Mouse (Mus musculus) kidney, embryonic 15.5 days (tissue): ENCODE data around the gene Fam172a. TPM values are rescaled to one million over a fixed set of nuclear protein-coding genes. Genes with fewer than 3 reads are reported as not detected.

Experiments
- ATAC-seq: fragments of 200-750 bp; cut with Nextera tagmentation; replicated peaks from 2 replicates; pipeline ENCODE4 v1.8.0; 2017; ENCODE audit warnings: moderate TSS enrichment; ENCODE audit not compliant: low FRiP score
- H3K27ac ChIP-seq: fragments of 300-500 bp; sonication (generic); 2 replicates; pipeline ENCODE4 v1.5.1; 2015; ENCODE audit warnings: mild to moderate bottlenecking, inconsistent platforms
- H3K27me3 ChIP-seq: fragments of 300-500 bp; sonication (generic); 2 replicates; pipeline ENCODE4 v1.6.1; 2015; ENCODE audit warnings: inconsistent platforms
- H3K36me3 ChIP-seq: fragments of 300-500 bp; sonication (generic); 2 replicates; pipeline ENCODE4 v1.6.1; 2015; ENCODE audit warnings: inconsistent platforms
- H3K4me1 ChIP-seq: fragments of 300-500 bp; sonication (generic); 2 replicates; pipeline ENCODE4 v1.6.1; 2015; ENCODE audit warnings: inconsistent platforms
- H3K4me2 ChIP-seq: fragments of 300-500 bp; sonication (generic); 2 replicates; pipeline ENCODE4 v1.6.1; 2015; ENCODE audit warnings: moderate library complexity, mild to moderate bottlenecking, inconsistent platforms
- H3K4me3 ChIP-seq: fragments of 300-500 bp; sonication (generic); replicated peaks from 2 replicates; pipeline ENCODE4 v1.5.1; 2015; ENCODE audit warnings: mild to moderate bottlenecking, inconsistent platforms
- H3K9ac ChIP-seq: fragments of 300-500 bp; sonication (generic); 2 replicates; pipeline ENCODE4 v1.6.1; 2015; ENCODE audit warnings: mild to moderate bottlenecking, inconsistent platforms
- H3K9me3 ChIP-seq: fragments of 300-500 bp; sonication (generic); replicated peaks from 2 replicates; pipeline ENCODE4 v1.6.1; 2016; ENCODE audit warnings: inconsistent platforms
- WGBS: fragments of 180-500 bp; shearing (Covaris S2); methylation state at CpG from one replicate; pipeline ENCODE4 v1.1.7; 2015; ENCODE audit warnings: mixed read lengths; 5-methylcytosine and 5-hydroxymethylcytosine counted together
- polyA plus RNA-seq: library from polyadenylated mRNA; unstranded; fragments of >200 nt; fragmentation: Nextera tagmentation; extraction: Ambion mirVana; gene quantifications from 2 replicates; pipeline ENCODE4 v1.2.1, GENCODE M21; 2015

The Fam172a gene
- polyA plus RNA-seq, 1 experiment from 2014 or later = 27.2 TPM

GRCm38 (mm10) chr13:78118715-78119114 lies 416.9 kb downstream of the Fam172a start:
- H3K4me2 ChIP-seq = no peak overlapping the region
- no peaks in the 10 kb centered on the region for H3K36me3 ChIP-seq
- no peaks in the 10 kb centered on the region for H3K4me1 ChIP-seq
- no peak overlapping the region for H3K27ac ChIP-seq
- H3K27me3 ChIP-seq = no peaks in the 10 kb centered on the region
- no peak overlapping the region for H3K4me3 ChIP-seq
- 77% methylated on average over 1 of the region's 1 CpGs for WGBS
- no peaks in the 10 kb centered on the region for H3K9me3 ChIP-seq
- no peak for ATAC-seq
- no peak overlapping the region for H3K9ac ChIP-seq

GRCm38 (mm10) chr13:78121991-78122390 lies 420.2 kb downstream of the Fam172a start:
- H3K4me3 ChIP-seq = no peak overlapping the region
- H3K27me3 ChIP-seq = no peaks in the 10 kb centered on the region
- H3K4me2 ChIP-seq = no peak overlapping the region
- H3K9me3 ChIP-seq = no peaks in the 10 kb centered on the region
- H3K9ac ChIP-seq = no peak overlapping the region
- H3K36me3 ChIP-seq = no peaks in the 10 kb centered on the region
- no peaks in the 10 kb centered on the region for H3K4me1 ChIP-seq
- ATAC-seq = no peak
- no peak overlapping the region for H3K27ac ChIP-seq
- WGBS = 93% methylated on average over 7 of the region's 7 CpGs

GRCm38 (mm10) chr13:78123911-78124426 lies 422.1 kb downstream of the Fam172a start:
- no peak overlapping the region for H3K4me2 ChIP-seq
- H3K9me3 ChIP-seq = no peaks in the 10 kb centered on the region
- no peak for ATAC-seq
- no peak overlapping the region for H3K27ac ChIP-seq
- H3K4me1 ChIP-seq = no peaks in the 10 kb centered on the region
- H3K4me3 ChIP-seq = no peak overlapping the region
- H3K36me3 ChIP-seq = no peaks in the 10 kb centered on the region
- 97% methylated on average over 4 of the region's 4 CpGs for WGBS
- no peak overlapping the region for H3K9ac ChIP-seq
- no peaks in the 10 kb centered on the region for H3K27me3 ChIP-seq

- H3K9ac ChIP-seq = no peak overlapping the region
- H3K36me3 ChIP-seq = no peaks in the 10 kb centered on the region
- 85% methylated on average over 5 of the region's 5 CpGs for WGBS
- H3K27ac ChIP-seq = no peak overlapping the region
- H3K4me2 ChIP-seq = no peak overlapping the region
- no peak for ATAC-seq
- no peaks in the 10 kb centered on the region for H3K9me3 ChIP-seq
- H3K4me1 ChIP-seq = no peaks in the 10 kb centered on the region
- H3K4me3 ChIP-seq = no peak overlapping the region
- H3K27me3 ChIP-seq = peaks cover 11% of the 10 kb centered on the region; the same call in 1 of the 2 replicates
Observed at GRCm38 (mm10) chr13:78157465-78157864, 455.6 kb downstream of the Fam172a start.

- H3K27me3 ChIP-seq = peaks cover 40% of the 10 kb centered on the region
- H3K36me3 ChIP-seq = no peaks in the 10 kb centered on the region
- no peak overlapping the region for H3K9ac ChIP-seq
- H3K4me2 ChIP-seq = no peak overlapping the region
- H3K4me3 ChIP-seq = no peak overlapping the region
- peaks cover 11% of the 10 kb centered on the region; the same call in 1 of the 2 replicates for H3K4me1 ChIP-seq
- no peaks in the 10 kb centered on the region for H3K9me3 ChIP-seq
- ATAC-seq = no peak
- no peak overlapping the region for H3K27ac ChIP-seq
- 46% methylated on average over 2 of the region's 2 CpGs for WGBS
Observed at GRCm38 (mm10) chr13:78162149-78162548, 460.3 kb downstream of the Fam172a start.

GRCm38 (mm10) chr13:78163087-78163958 lies 461.5 kb downstream of the Fam172a start:
- WGBS = under 1% methylated on average over 82 of the region's 86 CpGs
- peak overlapping the region; percentile 69 for H3K4me3 ChIP-seq
- peak overlapping the region; percentile 56 for H3K9ac ChIP-seq
- peak; percentile 97 for ATAC-seq
- no peak overlapping the region for H3K27ac ChIP-seq
- H3K27me3 ChIP-seq = peaks cover 52% of the 10 kb centered on the region
- peak overlapping the region; percentile 95 for H3K4me2 ChIP-seq
- no peaks in the 10 kb centered on the region for H3K36me3 ChIP-seq
- H3K9me3 ChIP-seq = no peaks in the 10 kb centered on the region
- peaks cover 11% of the 10 kb centered on the region; the same call in 1 of the 2 replicates for H3K4me1 ChIP-seq

- H3K4me1 ChIP-seq = peaks cover 11% of the 10 kb centered on the region; the same call in 1 of the 2 replicates
- H3K36me3 ChIP-seq = no peaks in the 10 kb centered on the region
- H3K9me3 ChIP-seq = no peaks in the 10 kb centered on the region
- no peak overlapping the region for H3K27ac ChIP-seq
- no peak for ATAC-seq
- peaks cover 62% of the 10 kb centered on the region for H3K27me3 ChIP-seq
- H3K9ac ChIP-seq = no peak overlapping the region
- H3K4me3 ChIP-seq = no peak overlapping the region
- no peak overlapping the region for H3K4me2 ChIP-seq
Observed at GRCm38 (mm10) chr13:78164941-78165340, 463.1 kb downstream of the Fam172a start.

GRCm38 (mm10) chr13:78168166-78168565 lies 466.3 kb downstream of the Fam172a start:
- ATAC-seq = no peak
- Histone ChIP-seq H3K36me3 (no peaks in the 10 kb centered on the region), H3K9ac (no peak overlapping the region), H3K4me3 (no peak overlapping the region), H3K4me1 (peaks cover 12% of the 10 kb centered on the region), H3K9me3 (no peaks in the 10 kb centered on the region), H3K27ac (no peak overlapping the region), H3K4me2 (no peak overlapping the region), H3K27me3 (peaks cover 76% of the 10 kb centered on the region)
- WGBS = 55% methylated on average over 4 of the region's 4 CpGs

GRCm38 (mm10) chr13:78171320-78171719 lies 469.5 kb downstream of the Fam172a start:
- H3K9me3 ChIP-seq = no peaks in the 10 kb centered on the region

GRCm38 (mm10) chr13:78171984-78172636 lies 470.3 kb downstream of the Fam172a start:
- 2% methylated on average over 17 of the region's 17 CpGs for WGBS

More at GRCm38 (mm10) chr13:78171320-78171719, 469.5 kb downstream of the Fam172a start:
- no peaks in the 10 kb centered on the region for H3K36me3 ChIP-seq
- WGBS = 3% methylated on average over 15 of the region's 15 CpGs
- H3K27me3 ChIP-seq = peaks cover 84% of the 10 kb centered on the region
- peaks cover 5% of the 10 kb centered on the region; the same call in 1 of the 2 replicates for H3K4me1 ChIP-seq
- H3K9ac ChIP-seq = no peak overlapping the region
- H3K4me2 ChIP-seq = 0 out of 2 replicates have a peak overlapping the region, but pooled peaks have one; percentile 19
- ATAC-seq = no peak
- H3K4me3 ChIP-seq = no peak overlapping the region
- H3K27ac ChIP-seq = no peak overlapping the region

GRCm38 (mm10) chr13:78172861-78173260 lies 471.0 kb downstream of the Fam172a start:
- no peak overlapping the region for H3K27ac ChIP-seq
- H3K4me2 ChIP-seq = no peak overlapping the region
- no peak for ATAC-seq
- peaks cover 5% of the 10 kb centered on the region; the same call in 1 of the 2 replicates for H3K4me1 ChIP-seq
- no peak overlapping the region for H3K4me3 ChIP-seq
- H3K27me3 ChIP-seq = peaks cover 86% of the 10 kb centered on the region
- no peak overlapping the region for H3K9ac ChIP-seq
- H3K9me3 ChIP-seq = no peaks in the 10 kb centered on the region
- 10% methylated on average over 3 of the region's 3 CpGs for WGBS
- H3K36me3 ChIP-seq = no peaks in the 10 kb centered on the region

More at GRCm38 (mm10) chr13:78171984-78172636, 470.3 kb downstream of the Fam172a start:
- peaks cover 87% of the 10 kb centered on the region for H3K27me3 ChIP-seq
- H3K9ac ChIP-seq = no peak overlapping the region
- no peak overlapping the region for H3K4me3 ChIP-seq
- H3K4me1 ChIP-seq = peaks cover 5% of the 10 kb centered on the region; the same call in 1 of the 2 replicates
- H3K27ac ChIP-seq = no peak overlapping the region
- ATAC-seq = no peak
- no peak overlapping the region for H3K4me2 ChIP-seq
- no peaks in the 10 kb centered on the region for H3K36me3 ChIP-seq
- no peaks in the 10 kb centered on the region for H3K9me3 ChIP-seq

GRCm38 (mm10) chr13:78174191-78174590 lies 472.4 kb downstream of the Fam172a start:
- H3K27me3 ChIP-seq = peaks cover 91% of the 10 kb centered on the region
- no peak overlapping the region for H3K27ac ChIP-seq
- no peak overlapping the region for H3K4me2 ChIP-seq
- no peak overlapping the region for H3K9ac ChIP-seq
- no peak for ATAC-seq
- H3K36me3 ChIP-seq = no peaks in the 10 kb centered on the region
- peaks cover 7% of the 10 kb centered on the region for H3K4me1 ChIP-seq
- no peaks in the 10 kb centered on the region for H3K9me3 ChIP-seq
- 10% methylated on average over 3 of the region's 3 CpGs for WGBS
- H3K4me3 ChIP-seq = no peak overlapping the region
